Mouse (Mus musculus) adrenal gland, adult 18-20 months (tissue): ENCODE measurements around the gene Wt1. TPM values are rescaled to one million over a fixed set of nuclear protein-coding genes. Genes with fewer than 3 reads are reported as not detected.

ENCODE experiments used
- DNase-seq, 2 experiments: peaks; one replicate each; pipeline ENCODE4 v3.0.0; 2021 to 2022; ENCODE audit warnings: low spot score in 2 of 2
- total RNA-seq, 2 experiments: library from RNA; stranded (reverse); gene quantifications; 1 replicate in 1 of 2; 2 replicates in 1 of 2; pipeline ENCODE4 v1.2.3; 2021

Gene Wt1
- total RNA-seq, 2 experiments from 2014 or later, result 1.8 to 3.3 TPM

DNA sequence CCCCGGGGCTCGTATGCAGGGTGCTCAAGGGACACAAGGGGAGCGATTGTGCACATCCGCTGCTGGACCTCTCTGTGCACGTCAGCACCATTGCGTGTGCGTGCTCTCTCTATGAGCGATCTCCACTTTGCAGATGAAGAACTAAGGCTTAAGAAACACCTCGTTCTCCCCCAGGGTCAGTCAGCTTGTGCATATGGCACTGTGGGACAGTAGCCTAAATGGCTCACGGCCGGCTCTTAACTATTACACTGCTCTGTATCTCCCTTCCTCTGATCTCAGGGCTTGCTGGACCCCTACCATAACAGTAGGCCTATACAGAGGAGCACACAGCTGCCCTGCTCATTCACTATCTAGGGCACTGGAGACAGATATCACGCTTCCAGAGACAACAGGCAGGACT lies 52.5 kb downstream of the Wt1 start:
- no peak for DNase-seq

- DNase-seq, result no peak
Observed at GRCm38 (mm10) chr2:105182501-105182900, 56.2 kb downstream of the Wt1 start.

GRCm38 (mm10) chr2:105185140-105185539 lies 58.8 kb downstream of the Wt1 start:
- no peak for DNase-seq

GRCm38 (mm10) chr2:105185768-105186529 lies 59.6 kb downstream of the Wt1 start:
- DNase-seq, result no peak

DNA sequence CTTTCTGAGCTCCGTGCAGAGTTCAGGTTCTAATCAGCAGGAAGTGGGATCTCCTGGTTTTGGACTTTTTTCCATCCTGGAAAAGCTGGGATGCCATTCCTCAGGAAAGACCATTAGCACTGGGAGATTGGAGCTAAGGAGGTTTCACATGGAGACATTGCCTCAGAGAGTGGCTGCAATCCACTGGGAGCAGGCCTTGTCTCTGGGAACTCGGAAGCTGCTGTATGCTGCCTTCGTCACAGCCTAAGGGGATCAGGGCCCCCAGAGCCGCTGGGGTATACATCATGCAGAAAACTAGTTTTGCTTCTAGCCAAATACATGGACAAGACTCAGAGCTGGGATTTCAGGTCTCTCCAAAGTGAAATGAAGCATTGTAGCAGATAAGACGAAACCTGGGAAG lies 60.3 kb downstream of the Wt1 start:
- no peak for DNase-seq

GRCm38 (mm10) chr2:105188182-105188581 lies 61.9 kb downstream of the Wt1 start:
- DNase-seq, result no peak

DNA sequence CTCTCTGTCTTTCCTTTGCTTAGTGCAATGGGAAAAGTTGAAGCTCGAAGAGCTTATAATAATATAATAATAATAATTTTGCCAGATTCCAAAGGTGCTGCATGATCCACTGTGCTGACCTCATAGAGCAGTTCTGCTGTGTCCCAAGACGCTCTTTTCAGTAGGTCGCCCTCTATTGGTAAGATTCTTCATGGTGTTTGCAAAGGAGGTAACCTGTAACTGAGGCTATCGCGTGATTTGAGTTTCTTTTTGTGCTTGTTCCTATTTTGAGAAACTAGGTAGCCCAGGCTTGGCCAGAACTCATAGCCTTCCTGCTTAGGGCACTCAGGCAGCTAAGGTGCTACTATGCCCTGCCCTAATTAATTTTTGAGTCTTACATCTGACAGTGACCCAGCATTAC lies 63.0 kb downstream of the Wt1 start:
- DNase-seq, result no peak

- no peak for DNase-seq
Observed at GRCm38 (mm10) chr2:105200152-105200551, 73.8 kb downstream of the Wt1 start.

DNA sequence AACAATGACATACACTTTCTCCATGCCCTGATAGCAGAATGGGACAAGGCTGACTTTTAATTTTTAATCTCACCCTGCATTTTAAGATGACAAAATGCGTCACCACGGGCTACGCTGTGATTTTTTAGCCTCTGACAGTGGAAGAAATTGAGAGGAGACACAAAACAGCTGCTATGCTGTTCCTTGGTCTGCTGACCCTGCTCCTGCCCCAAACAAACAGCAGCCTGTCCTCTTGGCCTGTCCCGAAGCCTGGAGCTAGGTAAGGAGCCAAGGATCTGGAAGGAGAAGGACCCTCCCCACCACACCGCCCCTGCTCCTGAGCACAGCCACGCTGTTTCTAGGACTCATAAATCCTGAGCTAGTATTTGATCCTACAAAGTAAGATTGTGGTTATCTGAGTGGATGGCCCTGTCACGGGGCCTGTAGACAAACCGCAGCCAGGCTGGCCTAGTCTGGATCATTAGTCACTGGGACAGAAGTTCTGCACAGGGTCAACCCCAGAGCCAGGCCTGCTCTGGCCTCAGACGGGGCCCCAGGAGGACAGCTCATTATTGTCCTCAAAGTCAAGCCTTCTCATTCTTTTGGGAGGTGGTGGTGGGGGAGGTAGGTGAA lies 80.3 kb downstream of the Wt1 start:
- DNase-seq, result no peak

DNA sequence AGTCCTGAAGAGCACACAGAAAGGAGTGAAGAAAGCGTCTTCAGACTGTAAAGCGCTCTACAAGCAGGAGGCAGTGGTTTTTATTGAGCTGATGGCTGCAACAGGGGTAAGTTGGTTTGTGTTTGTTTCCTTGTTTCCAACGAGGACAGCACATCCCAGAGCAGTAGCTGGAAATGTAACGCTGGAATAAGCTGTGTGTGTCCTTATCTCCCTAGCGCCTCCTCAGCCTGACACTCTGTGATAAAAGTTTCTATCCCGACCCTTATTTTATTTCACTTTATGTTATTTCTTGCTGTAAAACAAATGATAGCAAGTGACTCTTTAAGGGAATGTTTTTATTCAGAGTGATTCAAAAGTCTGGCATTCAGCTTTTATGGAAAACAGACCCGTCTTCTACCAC lies 86.5 kb downstream of the Wt1 start:
- DNase-seq, result no peak

DNA sequence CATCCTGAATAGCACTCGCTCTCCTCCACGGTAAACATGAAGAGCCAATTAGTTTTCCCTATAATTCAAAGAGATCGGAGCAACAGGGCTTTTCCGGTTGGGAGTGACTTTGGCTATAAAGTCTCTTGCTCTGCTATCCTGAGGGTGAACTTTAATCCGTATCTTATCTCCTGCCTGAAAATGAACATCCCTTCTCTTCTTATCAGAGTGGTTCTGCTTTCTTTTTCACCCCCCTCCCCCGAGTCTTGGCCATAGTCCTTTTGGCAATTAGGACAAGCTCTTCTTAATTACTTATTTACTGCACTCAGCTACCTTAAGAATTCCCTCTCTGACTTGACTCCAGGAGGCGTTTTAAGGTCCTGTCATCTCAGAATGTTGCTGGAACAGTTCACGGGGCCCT lies 89.6 kb downstream of the Wt1 start:
- DNase-seq, result no peak

DNA sequence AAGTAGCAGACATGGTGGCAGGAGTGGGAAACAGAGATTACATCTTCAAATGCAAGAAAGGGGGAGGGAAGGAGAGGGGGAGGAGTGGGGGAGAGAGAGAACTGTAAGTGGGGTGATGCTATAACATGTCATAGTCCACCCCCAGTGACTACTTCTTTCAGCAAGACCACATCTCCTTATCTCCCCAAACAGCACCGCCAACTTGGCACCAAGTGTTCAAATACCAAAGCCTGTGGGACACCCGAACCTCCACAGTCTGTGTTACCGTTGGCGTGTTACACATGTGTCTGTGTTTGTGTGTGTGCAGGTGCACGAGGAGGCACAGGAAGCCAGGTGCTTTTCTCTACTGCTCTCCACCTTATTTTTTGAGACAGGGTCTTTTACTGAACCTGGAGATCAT lies 92.9 kb downstream of the Wt1 start:
- no peak for DNase-seq

DNA sequence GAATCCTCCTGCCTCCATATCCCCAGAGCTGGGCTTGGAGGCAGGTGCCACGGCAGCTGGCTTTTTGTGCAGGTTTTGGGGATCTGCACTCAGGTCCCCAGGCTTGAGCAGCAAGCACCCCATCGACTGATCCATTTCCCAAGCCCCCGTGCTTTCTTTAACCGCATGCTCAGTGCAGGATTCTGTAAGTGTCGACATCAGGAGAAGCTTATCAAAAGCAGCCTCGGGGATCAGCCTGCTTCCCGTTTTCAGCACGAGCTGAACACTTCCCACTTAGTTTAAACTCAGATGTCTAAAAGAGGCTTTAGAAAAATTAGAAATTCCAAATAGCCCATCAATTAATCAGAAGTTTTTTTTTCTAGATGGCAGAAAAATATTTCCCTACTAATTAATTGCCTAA lies 93.3 kb downstream of the Wt1 start:
- no peak for DNase-seq

DNA sequence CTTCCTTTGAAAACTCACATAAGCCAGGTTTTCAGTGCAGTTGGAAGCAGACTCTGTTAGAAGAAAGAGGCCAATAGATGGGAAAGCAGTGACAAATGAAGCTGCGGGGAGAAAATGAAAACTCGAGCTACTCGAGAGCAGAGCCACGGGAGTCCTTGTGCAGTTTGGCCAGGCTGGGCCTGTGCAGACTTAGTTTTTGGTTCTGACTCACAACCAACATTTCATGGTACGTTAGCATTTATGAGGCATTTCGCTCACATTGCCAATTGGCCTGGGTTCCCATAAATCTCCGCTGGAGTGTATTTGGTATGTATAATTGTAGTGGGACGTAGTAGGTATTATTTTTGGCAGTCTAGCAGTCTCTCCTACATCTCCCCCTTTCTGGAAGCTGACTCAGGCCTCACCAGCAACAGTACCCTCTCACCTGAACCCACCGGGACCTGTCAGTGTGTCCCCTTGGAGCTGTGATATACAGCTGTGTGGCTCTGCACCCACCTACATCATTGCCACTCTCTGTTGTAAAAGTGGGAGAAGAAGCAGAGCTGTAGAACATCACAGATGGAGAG lies 94.5 kb downstream of the Wt1 start:
- DNase-seq, result no peak

Other genes with a start within 250 kb of the Wt1 start
- 100 to 1,000 TPM; 132 to 142 TPM for gene Eif3m, start 109.4 kb upstream of the Wt1 start, total RNA-seq
- not detected for gene Gm11060, start 34.5 kb upstream of the Wt1 start, total RNA-seq
- gene Them7, start 97.8 kb downstream of the Wt1 start, total RNA-seq, result under 1 TPM; 0.64 to 0.73 TPM